Mouse (Mus musculus) neural tube, embryonic 13.5 days (tissue): Measurements from ENCODE around the gene Natd1. TPM values are rescaled to one million over a fixed set of nuclear protein-coding genes. Genes with fewer than 3 reads are reported as not detected.

ENCODE experiments used
- ATAC-seq: fragments of 200-750 bp; cut with Nextera tagmentation; 2 replicates; pipeline ENCODE4 v1.8.0; 2017; ENCODE audit warnings: low read depth, mild to moderate bottlenecking, moderate TSS enrichment, moderate library complexity
- H3K27ac ChIP-seq: fragments of 300-500 bp; sonication (generic); replicated peaks from 2 replicates; pipeline ENCODE4 v1.5.1; 2015; ENCODE audit warnings: moderate library complexity, mild to moderate bottlenecking, inconsistent platforms
- H3K27me3 ChIP-seq: fragments of 300-500 bp; sonication (generic); 2 replicates; pipeline ENCODE4 v1.6.1; 2015; ENCODE audit warnings: mild to moderate bottlenecking, inconsistent platforms
- H3K36me3 ChIP-seq: fragments of 300-500 bp; sonication (generic); 2 replicates; pipeline ENCODE4 v1.6.1; 2015; ENCODE audit warnings: mild to moderate bottlenecking, inconsistent platforms
- H3K4me1 ChIP-seq: fragments of 300-500 bp; sonication (generic); replicated peaks from 2 replicates; pipeline ENCODE4 v1.6.1; 2015; ENCODE audit warnings: inconsistent platforms
- H3K4me2 ChIP-seq: fragments of 300-500 bp; sonication (generic); 2 replicates; pipeline ENCODE4 v1.6.1; 2015; ENCODE audit warnings: inconsistent platforms, mild to moderate bottlenecking, moderate library complexity
- H3K4me3 ChIP-seq: fragments of 300-500 bp; sonication (generic); 2 replicates; pipeline ENCODE4 v1.5.1; 2015; ENCODE audit warnings: mild to moderate bottlenecking, inconsistent platforms
- H3K9ac ChIP-seq: fragments of 300-500 bp; sonication (generic); 2 replicates; pipeline ENCODE4 v1.6.1; 2015; ENCODE audit warnings: moderate library complexity, mild to moderate bottlenecking, inconsistent platforms
- H3K9me3 ChIP-seq: fragments of 300-500 bp; sonication (generic); 2 replicates; pipeline ENCODE4 v1.6.1; 2016; ENCODE audit warnings: inconsistent platforms
- WGBS: fragments of 180-500 bp; shearing (Covaris S2); methylation state at CpG from one replicate; pipeline ENCODE4 v1.1.7; 2015; 5-methylcytosine and 5-hydroxymethylcytosine counted together
- polyA plus RNA-seq: library from polyadenylated mRNA; unstranded; fragments of >200 nt; fragmentation: Nextera tagmentation; extraction: Ambion mirVana; gene quantifications from 2 replicates; pipeline ENCODE4 v1.2.1, GENCODE M21; 2015

Gene Natd1
- polyA plus RNA-seq, 1 experiment from 2014 or later: 30.0 TPM

- H3K9ac ChIP-seq: peak overlapping the region; percentile 67
- peaks cover 55% of the 10 kb centered on the region for H3K4me1 ChIP-seq
- peak overlapping the region; percentile 74 for H3K4me3 ChIP-seq
- no peaks in the 10 kb centered on the region for H3K9me3 ChIP-seq
- peaks cover 6% of the 10 kb centered on the region; the same call in 1 of the 2 replicates for H3K27me3 ChIP-seq
- WGBS: 2% methylated on average over 30 of the region's 30 CpGs
- H3K27ac ChIP-seq: no peak overlapping the region
- peak; percentile 60; the same call in 1 of the 2 replicates for ATAC-seq
- peak overlapping the region; percentile 68 for H3K4me2 ChIP-seq
- no peaks in the 10 kb centered on the region for H3K36me3 ChIP-seq
These were observed 16.8 kb upstream of the Natd1 start for GRCm38 (mm10) chr11:60931282-60931868.

DNA sequence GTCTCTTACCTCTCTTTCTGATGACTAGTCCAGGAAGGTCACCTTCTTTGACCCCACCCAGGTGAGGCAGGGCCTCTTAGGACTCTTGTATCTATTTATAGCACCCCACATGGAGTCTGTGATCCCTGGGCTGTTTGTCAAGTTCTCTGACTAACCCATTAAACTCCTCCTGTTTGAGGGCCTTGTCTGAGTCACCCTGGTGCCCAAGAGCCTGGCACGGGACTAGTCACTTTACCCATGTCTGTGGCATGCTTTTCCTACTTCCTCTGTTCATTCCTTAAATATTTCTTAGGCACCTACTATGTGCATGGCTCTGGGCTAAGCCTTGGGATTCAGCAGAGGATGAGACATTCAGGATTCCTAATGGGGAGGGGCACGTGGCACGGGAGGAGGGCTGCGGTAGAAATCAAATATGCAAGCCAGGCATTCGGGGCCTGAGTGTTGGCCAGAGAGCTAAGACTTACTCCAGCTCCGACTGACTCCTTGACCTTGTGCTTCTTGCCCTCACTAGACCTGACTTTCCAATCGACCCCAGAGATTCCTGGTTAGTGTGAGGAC is 16.3 kb upstream of the Natd1 start:
- Histone ChIP-seq H3K4me1 (peaks cover 53% of the 10 kb centered on the region), H3K9ac (peak overlapping the region; percentile 67), H3K4me3 (peak overlapping the region; percentile 74), H3K27ac (no peak overlapping the region), H3K36me3 (no peaks in the 10 kb centered on the region), H3K27me3 (peaks cover 6% of the 10 kb centered on the region; the same call in 1 of the 2 replicates), H3K9me3 (no peaks in the 10 kb centered on the region), H3K4me2 (peak overlapping the region; percentile 68)
- 30% methylated on average over 7 of the region's 7 CpGs for WGBS
- ATAC-seq: no peak

GRCm38 (mm10) chr11:60927264-60927663 is 12.7 kb upstream of the Natd1 start:
- Histone ChIP-seq H3K4me1 (peaks cover 20% of the 10 kb centered on the region), H3K36me3 (no peaks in the 10 kb centered on the region), H3K4me3 (peak overlapping the region; percentile 27), H3K27me3 (peaks cover 6% of the 10 kb centered on the region; the same call in 1 of the 2 replicates), H3K27ac (peak overlapping the region; percentile 59; the same call in 1 of the 2 replicates), H3K9me3 (no peaks in the 10 kb centered on the region), H3K4me2 (peak overlapping the region; percentile 54), H3K9ac (peak overlapping the region; percentile 50; the same call in 1 of the 2 replicates)
- WGBS: under 1% methylated on average over 9 of the region's 9 CpGs
- ATAC-seq: peak; percentile 79

- ATAC-seq: no peak
- no peak overlapping the region for H3K4me2 ChIP-seq
- H3K9me3 ChIP-seq: no peaks in the 10 kb centered on the region
- 95% methylated on average over 1 of the region's 1 CpGs for WGBS
- no peak overlapping the region for H3K9ac ChIP-seq
- H3K4me3 ChIP-seq: no peak overlapping the region
- no peaks in the 10 kb centered on the region for H3K27me3 ChIP-seq
- H3K27ac ChIP-seq: no peak overlapping the region
- no peaks in the 10 kb centered on the region for H3K36me3 ChIP-seq
- H3K4me1 ChIP-seq: peaks cover 11% of the 10 kb centered on the region; the same call in 1 of the 2 replicates
These were observed 10.4 kb upstream of the Natd1 start for GRCm38 (mm10) chr11:60924981-60925380.

DNA sequence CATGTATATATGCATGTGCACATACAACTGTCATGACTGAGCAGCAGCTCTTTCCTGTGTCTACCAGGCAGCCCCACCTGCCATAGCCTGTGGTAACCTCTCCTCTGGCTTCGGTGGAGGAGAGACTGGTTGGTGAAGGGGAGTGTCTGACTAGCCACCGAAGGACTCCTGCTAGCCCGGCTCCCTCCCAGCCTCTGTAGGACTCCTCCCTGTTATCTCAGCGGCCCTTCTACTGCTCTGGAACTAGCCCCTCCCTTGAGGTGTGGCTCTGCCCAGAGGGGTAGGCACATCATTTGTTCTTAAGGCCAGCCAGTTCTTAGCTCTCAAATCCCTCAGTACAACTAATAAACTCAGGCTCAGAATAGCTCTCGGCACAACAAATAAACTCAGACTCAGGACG is 9.9 kb upstream of the Natd1 start:
- H3K9me3 ChIP-seq: no peaks in the 10 kb centered on the region
- no peaks in the 10 kb centered on the region for H3K27me3 ChIP-seq
- H3K27ac ChIP-seq: no peak overlapping the region
- H3K9ac ChIP-seq: no peak overlapping the region
- H3K36me3 ChIP-seq: no peaks in the 10 kb centered on the region
- no peak overlapping the region for H3K4me3 ChIP-seq
- peaks cover 11% of the 10 kb centered on the region; the same call in 1 of the 2 replicates for H3K4me1 ChIP-seq
- 39% methylated on average over 6 of the region's 6 CpGs for WGBS
- no peak for ATAC-seq
- no peak overlapping the region for H3K4me2 ChIP-seq

DNA sequence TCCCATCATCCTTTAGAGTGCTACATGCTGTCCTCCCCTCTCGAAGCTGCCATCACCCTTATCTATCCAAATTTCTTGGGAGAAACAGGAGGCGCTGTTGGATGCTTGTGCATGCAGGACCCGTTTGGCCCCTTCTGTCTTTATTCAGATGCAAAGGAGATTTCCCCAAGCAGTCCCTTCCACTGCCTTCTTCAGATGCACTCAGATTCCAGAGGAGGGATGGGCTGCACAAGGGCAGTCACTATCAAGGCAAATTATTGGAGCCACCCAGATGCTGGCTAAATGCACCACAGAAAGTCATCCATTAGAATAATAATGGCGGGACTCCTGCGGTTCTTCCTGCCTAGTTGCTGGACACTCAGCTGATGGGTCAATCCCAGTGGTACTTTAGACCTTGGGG is 8.4 kb upstream of the Natd1 start:
- Histone ChIP-seq H3K27me3 (no peaks in the 10 kb centered on the region), H3K4me2 (no peak overlapping the region), H3K9ac (no peak overlapping the region), H3K27ac (no peak overlapping the region), H3K9me3 (no peaks in the 10 kb centered on the region), H3K36me3 (no peaks in the 10 kb centered on the region), H3K4me3 (no peak overlapping the region), H3K4me1 (peaks cover 11% of the 10 kb centered on the region; the same call in 1 of the 2 replicates)
- ATAC-seq: no peak
- 65% methylated on average over 5 of the region's 5 CpGs for WGBS

DNA sequence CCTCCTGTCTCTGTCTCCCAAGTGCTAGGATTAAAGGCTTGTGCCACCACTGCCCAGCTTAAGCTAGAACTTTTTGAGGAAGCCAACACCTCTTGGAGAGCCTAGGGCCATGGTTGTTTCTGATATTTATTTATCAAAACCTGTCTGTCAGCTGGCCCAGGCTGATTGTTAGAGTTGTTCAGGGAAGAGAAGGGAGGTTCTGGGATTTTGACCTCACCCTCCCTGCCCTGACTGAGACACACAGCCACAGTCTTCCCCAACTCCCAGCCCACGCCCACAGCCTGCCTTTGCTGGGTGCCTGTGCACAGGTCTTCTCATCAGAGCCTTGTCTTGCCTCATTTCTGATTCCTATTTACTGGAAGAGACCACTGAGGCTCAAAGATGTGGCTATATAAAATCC is 7.6 kb upstream of the Natd1 start:
- no peak overlapping the region for H3K9ac ChIP-seq
- no peak overlapping the region for H3K4me3 ChIP-seq
- peaks cover 4% of the 10 kb centered on the region; the same call in 1 of the 2 replicates for H3K4me1 ChIP-seq
- H3K27ac ChIP-seq: no peak overlapping the region
- H3K4me2 ChIP-seq: no peak overlapping the region
- ATAC-seq: no peak
- H3K27me3 ChIP-seq: no peaks in the 10 kb centered on the region
- no peaks in the 10 kb centered on the region for H3K36me3 ChIP-seq
- no peaks in the 10 kb centered on the region for H3K9me3 ChIP-seq
- 88% methylated on average over 1 of the region's 1 CpGs for WGBS

- WGBS: 88% methylated on average over 2 of the region's 2 CpGs
- no peaks in the 10 kb centered on the region for H3K9me3 ChIP-seq
These were observed 5.5 kb upstream of the Natd1 start for GRCm38 (mm10) chr11:60920021-60920420.

DNA sequence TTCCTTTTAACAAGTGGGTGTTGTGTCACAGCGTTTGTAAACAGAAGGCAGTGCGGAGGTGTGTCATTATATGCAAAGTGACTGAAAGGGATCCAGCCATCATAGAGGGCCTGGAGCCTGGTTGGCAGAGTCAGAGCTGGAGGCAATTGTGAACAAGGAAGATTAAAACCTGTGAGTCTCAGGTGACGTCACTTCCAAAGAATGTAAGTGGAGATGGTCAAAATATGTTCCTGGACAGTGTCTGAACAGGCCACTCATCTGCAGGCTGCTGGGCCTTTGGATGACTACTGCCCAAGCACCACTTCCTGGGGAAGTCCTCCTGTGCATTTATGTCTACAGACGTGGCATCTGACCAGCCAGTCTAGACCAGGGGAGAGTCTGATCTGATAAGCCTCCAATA is 651 bp upstream of the Natd1 start:
- Histone ChIP-seq H3K9ac (peak overlapping the region; percentile 97; the same call in 1 of the 2 replicates), H3K4me1 (peaks cover 34% of the 10 kb centered on the region), H3K27ac (no peak overlapping the region), H3K4me2 (no peak overlapping the region), H3K4me3 (no peak overlapping the region), H3K36me3 (no peaks in the 10 kb centered on the region), H3K9me3 (no peaks in the 10 kb centered on the region), H3K27me3 (no peaks in the 10 kb centered on the region)
- 85% methylated on average over 4 of the region's 4 CpGs for WGBS
- no peak for ATAC-seq

More at GRCm38 (mm10) chr11:60920021-60920420, 5.5 kb upstream of the Natd1 start:
- Histone ChIP-seq H3K4me1 (peaks cover 5% of the 10 kb centered on the region), H3K27me3 (no peaks in the 10 kb centered on the region), H3K27ac (no peak overlapping the region), H3K9ac (no peak overlapping the region), H3K4me3 (no peak overlapping the region), H3K4me2 (no peak overlapping the region), H3K36me3 (no peaks in the 10 kb centered on the region)
- no peak for ATAC-seq

DNA sequence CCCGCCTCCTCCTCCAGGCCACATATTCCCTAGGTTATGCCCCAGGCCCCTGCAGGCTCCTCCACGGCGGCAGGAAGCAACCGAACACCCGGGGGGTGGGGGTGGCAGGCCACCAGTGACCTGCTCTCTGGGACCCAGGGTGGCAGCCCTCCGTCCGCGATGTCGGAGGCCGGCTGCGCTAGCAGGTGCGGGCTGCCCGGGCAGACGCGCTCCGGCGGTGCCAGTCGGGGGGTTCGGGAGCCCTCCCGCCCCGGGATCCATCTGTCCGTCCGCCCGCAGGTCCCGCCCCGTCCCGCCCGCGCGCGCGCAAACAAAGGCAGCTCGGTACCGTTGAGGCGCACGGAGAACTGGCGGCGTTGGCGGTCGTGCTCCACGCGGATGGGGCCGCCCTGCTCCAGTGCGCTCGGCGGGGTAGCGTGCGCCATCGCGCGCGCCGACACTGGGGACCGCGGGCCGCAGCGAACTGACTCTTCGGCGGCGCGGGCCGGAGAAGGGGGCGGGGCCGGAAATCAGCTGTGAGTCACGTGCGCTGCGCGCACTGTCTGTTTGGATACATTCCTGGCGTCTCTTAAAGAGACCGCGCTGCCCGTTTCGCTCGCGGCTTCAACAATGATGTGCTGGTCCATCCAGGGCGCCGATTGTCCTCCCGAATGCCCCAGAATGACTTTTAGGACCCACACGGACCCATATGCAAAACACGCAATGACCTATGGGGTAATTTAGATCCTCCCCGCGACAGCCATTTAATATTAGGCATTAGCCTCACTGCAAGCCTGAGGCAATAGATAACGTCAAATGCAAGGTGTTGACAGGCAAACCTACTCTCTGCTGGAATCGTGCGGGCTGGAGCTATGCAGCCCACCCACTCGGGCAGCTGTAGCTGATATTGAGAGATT is 1.0 kb downstream of the Natd1 start:
- Histone ChIP-seq H3K4me3 (peak overlapping the region; percentile 98), H3K4me1 (peaks cover 34% of the 10 kb centered on the region), H3K27ac (peak overlapping the region; percentile 89), H3K9ac (peak overlapping the region; percentile 97), H3K27me3 (no peaks in the 10 kb centered on the region), H3K4me2 (peak overlapping the region; percentile 87), H3K36me3 (no peaks in the 10 kb centered on the region), H3K9me3 (no peaks in the 10 kb centered on the region)
- under 1% methylated on average over 86 of the region's 86 CpGs for WGBS
- ATAC-seq: peak; percentile 94

GRCm38 (mm10) chr11:60912525-60912973 is 2.0 kb downstream of the Natd1 start:
- H3K36me3 ChIP-seq: no peaks in the 10 kb centered on the region
- WGBS: 38% methylated on average over 7 of the region's 7 CpGs
- no peaks in the 10 kb centered on the region for H3K9me3 ChIP-seq
- H3K4me3 ChIP-seq: peak overlapping the region; percentile 98
- ATAC-seq: no peak
- H3K9ac ChIP-seq: peak overlapping the region; percentile 97
- H3K4me1 ChIP-seq: peaks cover 34% of the 10 kb centered on the region
- no peaks in the 10 kb centered on the region for H3K27me3 ChIP-seq
- H3K27ac ChIP-seq: peak overlapping the region; percentile 89; the same call in 1 of the 2 replicates
- peak overlapping the region; percentile 87 for H3K4me2 ChIP-seq

- no peaks in the 10 kb centered on the region for H3K27me3 ChIP-seq
- no peak overlapping the region for H3K27ac ChIP-seq
- WGBS: 91% methylated on average over 1 of the region's 1 CpGs
- no peak overlapping the region for H3K4me2 ChIP-seq
- H3K4me3 ChIP-seq: no peak overlapping the region
- H3K9me3 ChIP-seq: no peaks in the 10 kb centered on the region
- peaks cover 23% of the 10 kb centered on the region for H3K36me3 ChIP-seq
- peaks cover 25% of the 10 kb centered on the region for H3K4me1 ChIP-seq
- no peak for ATAC-seq
- H3K9ac ChIP-seq: no peak overlapping the region
These were observed 4.9 kb downstream of the Natd1 start for GRCm38 (mm10) chr11:60909626-60910025.
